Mouse (Mus musculus) liver, embryonic 11.5 days (tissue): ENCODE measurements around the gene Fam111a. TPM values are rescaled to one million over a fixed set of nuclear protein-coding genes. Genes with fewer than 3 reads are reported as not detected.
A peak's percentile ranks its signal among the peaks of the same experiment; 100 is the strongest.

Experiments
- ATAC-seq: fragments of 200-750 bp; cut with Nextera tagmentation; replicated peaks from 2 replicates; pipeline ENCODE4 v1.8.0; 2017; ENCODE audit warnings: moderate number of reproducible peaks, mild to moderate bottlenecking, moderate TSS enrichment, moderate library complexity; ENCODE audit not compliant: low FRiP score
- DNase-seq: peaks from one replicate; pipeline ENCODE4 v3.0.0-alpha.2; 2017; ENCODE audit warnings: low spot score
- H3K27ac ChIP-seq: fragments of 300-500 bp; sonication (generic); 2 replicates; pipeline ENCODE4 v1.5.1; 2014; ENCODE audit warnings: mild to moderate bottlenecking, low read depth, low read length, control low read depth
- H3K27me3 ChIP-seq: fragments of 300-500 bp; sonication (generic); replicated peaks from 2 replicates; pipeline ENCODE4 v1.6.1; 2014; ENCODE audit warnings: low read length, mixed read lengths; ENCODE audit not compliant: control insufficient read depth, insufficient read depth
- H3K36me3 ChIP-seq: fragments of 300-500 bp; sonication (generic); 2 replicates; pipeline ENCODE4 v1.6.1; 2014; ENCODE audit warnings: mild to moderate bottlenecking, low read length, moderate library complexity, mixed read lengths; ENCODE audit not compliant: control insufficient read depth, insufficient read depth
- H3K4me1 ChIP-seq: fragments of 300-500 bp; sonication (generic); replicated peaks from 2 replicates; pipeline ENCODE4 v1.6.1; 2014; ENCODE audit warnings: low read length, mixed read lengths; ENCODE audit not compliant: control insufficient read depth, insufficient read depth
- H3K4me2 ChIP-seq: fragments of 300-500 bp; sonication (generic); 2 replicates; pipeline ENCODE4 v1.6.1; 2014; ENCODE audit warnings: mild to moderate bottlenecking, control low read depth, moderate library complexity
- H3K4me3 ChIP-seq: fragments of 300-500 bp; sonication (generic); 2 replicates; pipeline ENCODE4 v1.5.1; 2014; ENCODE audit warnings: low read depth, low read length, control low read depth
- H3K9ac ChIP-seq: fragments of 300-500 bp; sonication (generic); 2 replicates; pipeline ENCODE4 v1.6.1; 2014; ENCODE audit warnings: low read depth, low read length, control low read depth
- H3K9me3 ChIP-seq: fragments of 300-500 bp; sonication (generic); 2 replicates; pipeline ENCODE4 v1.6.1; 2016; ENCODE audit warnings: low read length, inconsistent platforms, mixed read lengths; ENCODE audit not compliant: control insufficient read depth
- WGBS: fragments of 180-500 bp; shearing (Covaris S2); extraction: QIAGEN DNeasy Blood & Tissue Kit; methylation state at CpG from one replicate; pipeline ENCODE4 v1.1.7; 2014; 5-methylcytosine and 5-hydroxymethylcytosine counted together
- polyA plus RNA-seq: library from polyadenylated mRNA; unstranded; fragments of >200 nt; fragmentation: Nextera tagmentation; extraction: Ambion mirVana; gene quantifications from 2 replicates; pipeline ENCODE4 v1.2.1, GENCODE M21; 2014

Gene Fam111a
- polyA plus RNA-seq, 1 experiment from 2014 or later: 44.8 TPM

DNA sequence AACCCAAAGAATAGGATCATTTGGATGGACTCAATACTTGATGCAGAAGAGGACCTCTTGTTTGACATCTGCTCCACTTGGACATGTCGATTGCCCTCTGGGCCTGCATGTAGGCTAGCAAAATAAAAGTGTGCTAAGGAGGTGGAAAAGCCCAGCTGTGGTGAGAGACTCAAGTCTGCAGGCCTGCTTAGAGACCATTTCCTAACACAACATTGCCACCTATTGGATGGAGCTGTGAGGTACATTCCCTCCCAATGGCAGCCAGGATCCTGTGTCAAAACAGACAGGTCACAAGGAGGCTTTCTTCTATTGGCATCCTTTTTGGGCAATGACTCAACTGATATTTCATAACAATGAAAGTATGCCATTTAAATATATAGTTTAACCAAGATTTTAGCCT is 46.4 kb downstream of the Fam111a start:
- 0 out of 2 replicates have a peak, but pooled peaks have one; percentile 25 for ATAC-seq
- 21% methylated on average over 1 of the region's 1 CpGs for WGBS

DNA sequence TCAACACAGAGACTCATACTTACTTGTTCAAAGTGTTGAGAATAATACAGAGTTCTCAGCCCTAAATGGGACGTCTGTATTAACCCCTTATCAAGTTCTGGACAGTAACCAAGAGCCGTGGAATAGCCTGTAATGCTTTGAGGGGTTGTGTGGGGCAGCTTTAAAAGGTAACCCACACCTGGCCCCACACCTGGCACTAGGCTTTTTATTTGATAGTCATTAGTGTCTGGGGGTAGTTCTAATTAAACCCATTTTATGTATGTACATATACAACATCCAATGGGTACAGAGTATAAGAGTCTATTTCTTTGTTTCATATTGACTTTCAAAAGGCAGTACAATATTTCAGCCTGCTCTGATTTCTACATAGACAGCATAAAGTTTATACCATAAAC is 49.6 kb downstream of the Fam111a start:
- DNase-seq (no peak), ATAC-seq (no peak)
- Histone ChIP-seq H3K9me3 (no peaks in the 10 kb centered on the region), H3K4me1 (no peaks in the 10 kb centered on the region), H3K4me2 (peak overlapping the region; percentile 84; the same call in 1 of the 2 replicates), H3K4me3 (no peak overlapping the region; the same call in 1 of the 2 replicates), H3K27ac (no peak overlapping the region), H3K9ac (no peak overlapping the region), H3K27me3 (0 out of 2 replicates have a peak, but pooled peaks cover 3% of the 10 kb centered on the region), H3K36me3 (no peaks in the 10 kb centered on the region)
- WGBS: 54% methylated on average over 2 of the region's 2 CpGs

More for the DNA sequence above, 46.4 kb downstream of the Fam111a start:
- DNase-seq: no peak
- no peak overlapping the region for H3K9ac ChIP-seq
- no peaks in the 10 kb centered on the region for H3K36me3 ChIP-seq
- no peak overlapping the region for H3K4me3 ChIP-seq
- H3K27me3 ChIP-seq: 0 out of 2 replicates have a peak, but pooled peaks cover 3% of the 10 kb centered on the region
- H3K4me1 ChIP-seq: no peaks in the 10 kb centered on the region
- H3K9me3 ChIP-seq: no peaks in the 10 kb centered on the region
- no peak overlapping the region for H3K4me2 ChIP-seq
- H3K27ac ChIP-seq: no peak overlapping the region

DNA sequence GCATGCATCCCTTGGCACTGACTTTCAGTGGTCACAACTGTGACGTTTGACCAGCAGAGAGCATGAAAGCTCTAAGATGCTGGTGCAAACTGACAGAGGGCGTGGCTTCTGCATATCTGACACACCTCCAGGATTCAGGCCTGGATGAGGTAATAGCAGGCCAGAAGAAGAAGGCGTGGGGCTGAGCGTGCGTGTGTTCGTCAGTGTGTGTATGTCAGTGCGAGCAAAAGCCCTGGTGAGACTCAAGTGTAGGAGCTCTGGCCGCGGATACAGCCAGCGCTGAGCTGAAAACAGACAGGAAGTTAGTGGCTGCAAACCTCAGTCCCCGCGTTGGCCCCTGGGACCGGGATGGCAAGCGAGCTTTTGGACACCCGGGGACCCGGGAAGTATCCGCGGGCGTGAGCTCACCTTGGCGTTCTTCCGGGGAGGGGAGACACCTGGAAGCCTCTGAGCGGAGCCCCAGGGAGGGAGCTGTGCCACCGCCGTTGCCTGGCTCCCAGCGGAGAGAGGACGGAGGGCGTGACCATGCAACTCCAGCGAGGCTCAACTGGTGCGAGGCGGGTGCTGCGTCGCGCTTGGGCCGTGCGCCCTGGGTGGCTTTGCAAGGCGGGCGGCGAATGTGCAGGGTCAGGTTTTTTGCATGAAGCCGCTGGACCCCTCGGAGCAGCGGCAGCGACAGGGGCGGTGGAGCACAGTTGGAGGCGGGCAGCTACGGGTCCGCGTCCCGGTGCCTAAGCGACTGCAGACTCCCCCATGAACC is 50.2 kb downstream of the Fam111a start:
- Histone ChIP-seq H3K36me3 (no peaks in the 10 kb centered on the region), H3K4me2 (peak overlapping the region; percentile 84), H3K27ac (no peak overlapping the region), H3K4me1 (no peaks in the 10 kb centered on the region), H3K27me3 (0 out of 2 replicates have a peak, but pooled peaks cover 3% of the 10 kb centered on the region), H3K9me3 (no peaks in the 10 kb centered on the region), H3K9ac (peak overlapping the region; percentile 44), H3K4me3 (peak overlapping the region; percentile 58)
- DNase-seq (peak; percentile 67), ATAC-seq (peak; percentile 77)
- under 1% methylated on average over 44 of the region's 49 CpGs for WGBS

DNA sequence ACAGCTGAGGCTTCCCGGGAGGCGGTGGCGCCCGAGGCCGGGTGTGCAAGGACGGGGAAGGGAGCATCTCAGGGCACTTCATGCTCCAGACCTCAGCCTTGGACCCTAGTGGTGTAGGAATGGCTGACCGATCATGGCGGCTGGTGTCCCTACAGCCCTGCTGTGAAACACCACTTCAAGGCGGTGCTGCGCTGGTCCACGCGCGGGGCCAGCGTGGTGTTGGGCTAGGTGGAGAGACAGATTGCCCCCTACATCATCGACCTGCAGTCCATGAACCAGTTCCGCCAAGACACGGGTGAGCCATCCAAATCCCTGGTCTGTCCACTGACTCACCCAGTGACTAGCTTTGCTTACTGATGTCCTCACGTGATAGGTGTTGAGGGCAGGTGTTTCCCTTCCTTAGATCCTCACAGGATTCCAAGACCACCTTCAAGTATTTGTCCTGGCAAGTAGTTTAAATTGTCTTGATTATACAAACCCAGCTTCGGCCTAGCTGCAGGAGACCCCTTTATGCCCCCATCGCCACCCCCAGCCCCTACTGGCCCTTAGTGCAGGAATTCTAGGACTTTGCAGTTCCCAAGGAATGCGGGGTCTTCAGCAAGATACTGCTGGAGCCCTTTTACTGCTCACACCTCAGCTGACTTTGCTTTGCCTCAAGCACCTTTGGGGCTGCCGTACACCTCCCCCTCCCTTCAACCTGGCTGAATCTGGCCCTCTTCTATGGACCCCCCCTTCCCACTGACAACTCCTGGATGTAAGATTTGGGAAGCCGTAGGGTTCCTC is 50.9 kb downstream of the Fam111a start:
- ATAC-seq: peak; percentile 35
- no peaks in the 10 kb centered on the region for H3K4me1 ChIP-seq
- H3K27ac ChIP-seq: no peak overlapping the region
- H3K9ac ChIP-seq: peak overlapping the region; percentile 44
- H3K4me2 ChIP-seq: peak overlapping the region; percentile 84
- 20% methylated on average over 22 of the region's 23 CpGs for WGBS
- 0 out of 2 replicates have a peak, but pooled peaks cover 3% of the 10 kb centered on the region for H3K27me3 ChIP-seq
- peak overlapping the region; percentile 58 for H3K4me3 ChIP-seq
- no peak for DNase-seq
- H3K9me3 ChIP-seq: no peaks in the 10 kb centered on the region
- H3K36me3 ChIP-seq: no peaks in the 10 kb centered on the region

DNA sequence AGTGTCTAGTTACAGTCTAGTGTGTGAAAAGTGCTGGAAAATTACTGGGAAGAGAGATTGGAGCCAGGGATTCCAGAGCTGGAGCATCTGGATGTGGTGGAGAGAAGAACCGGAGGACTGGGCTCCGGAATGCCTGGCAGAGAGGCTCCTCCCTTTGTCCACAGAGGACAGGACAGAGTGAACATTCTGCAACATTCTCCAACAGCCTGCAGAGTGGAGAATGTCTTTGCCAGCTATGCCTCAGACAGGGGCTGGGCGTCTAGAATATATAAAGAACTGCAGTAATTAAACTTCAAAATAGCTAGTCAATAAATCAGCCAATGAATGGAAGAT is 51.5 kb downstream of the Fam111a start:
- DNase-seq: no peak
- 60% methylated on average over 3 of the region's 3 CpGs for WGBS

DNA sequence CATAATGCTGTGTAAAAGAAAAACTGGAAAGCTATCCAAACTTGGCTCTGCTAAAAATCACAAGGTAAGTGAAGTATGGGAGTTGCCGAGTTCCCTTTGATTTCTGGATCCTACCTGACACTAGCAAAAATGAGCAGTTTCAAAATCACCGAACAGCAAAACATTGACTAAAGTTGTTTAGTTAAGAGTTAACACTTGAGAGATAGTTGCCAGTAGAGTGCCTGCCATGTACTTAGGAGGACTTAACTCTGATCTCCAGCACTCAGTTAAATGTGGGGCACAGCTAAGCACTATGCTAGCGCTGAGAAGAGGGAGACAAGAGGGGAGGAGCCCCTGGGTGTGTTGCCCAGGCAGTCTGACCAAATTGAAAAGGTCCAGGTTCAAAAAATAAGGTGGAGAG is 53.1 kb downstream of the Fam111a start:
- H3K27me3 ChIP-seq: 0 out of 2 replicates have a peak, but pooled peaks cover 3% of the 10 kb centered on the region
- ATAC-seq: no peak
- no peak overlapping the region for H3K4me2 ChIP-seq
- 61% methylated on average over 3 of the region's 3 CpGs for WGBS
- H3K9me3 ChIP-seq: no peaks in the 10 kb centered on the region
- no peak overlapping the region for H3K9ac ChIP-seq
- no peak overlapping the region for H3K4me3 ChIP-seq
- no peak overlapping the region for H3K27ac ChIP-seq
- H3K4me1 ChIP-seq: no peaks in the 10 kb centered on the region
- H3K36me3 ChIP-seq: no peaks in the 10 kb centered on the region
- DNase-seq: no peak

More for the DNA sequence above, 51.5 kb downstream of the Fam111a start:
- Histone ChIP-seq H3K9ac (no peak overlapping the region), H3K36me3 (no peaks in the 10 kb centered on the region), H3K4me3 (no peak overlapping the region), H3K27ac (no peak overlapping the region), H3K4me2 (no peak overlapping the region), H3K4me1 (no peaks in the 10 kb centered on the region), H3K9me3 (no peaks in the 10 kb centered on the region), H3K27me3 (0 out of 2 replicates have a peak, but pooled peaks cover 3% of the 10 kb centered on the region)
- ATAC-seq: no peak

DNA sequence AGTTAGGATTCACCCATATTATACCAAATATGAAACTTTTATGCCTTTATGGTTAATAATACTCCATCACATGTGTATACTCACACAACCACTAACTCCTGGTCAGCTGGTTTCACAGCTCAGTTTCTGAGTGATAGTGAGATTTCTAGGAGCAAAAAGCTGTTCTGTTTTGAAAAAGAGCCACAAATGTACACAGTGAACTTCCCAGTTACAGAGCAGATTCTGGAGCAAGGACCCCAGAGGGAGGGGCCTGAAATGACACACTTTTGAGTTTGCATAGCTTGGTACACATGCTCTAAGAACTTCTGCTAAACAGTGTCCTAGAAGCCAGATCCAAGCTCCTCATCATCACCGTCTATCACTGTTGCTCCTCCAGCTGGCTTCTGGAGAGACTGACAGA is 54.1 kb downstream of the Fam111a start, which contains the start of gene Gm4952:
Gene Gm4952, plus strand, starts transcription at position 301 of the 400 bp plus-strand sequence.
- no peak within 1 kb of the TSS for H3K4me3 ChIP-seq
- no peak within 1 kb of the TSS for H3K27ac ChIP-seq
- H3K4me2 ChIP-seq: no peak within 1 kb of the TSS
- DNase-seq (no peak), ATAC-seq (no peak)
- H3K36me3 ChIP-seq: no peaks in the 10 kb centered on the region
- 68% methylated on average over 1 of the region's 1 CpGs for WGBS
- no peak within 1 kb of the TSS for H3K9ac ChIP-seq
- 0 out of 2 replicates have a peak, but pooled peaks cover 3% of the 10 kb centered on the region for H3K27me3 ChIP-seq
- no peaks in the 10 kb centered on the region for H3K9me3 ChIP-seq
- no peaks in the 10 kb centered on the region for H3K4me1 ChIP-seq

DNA sequence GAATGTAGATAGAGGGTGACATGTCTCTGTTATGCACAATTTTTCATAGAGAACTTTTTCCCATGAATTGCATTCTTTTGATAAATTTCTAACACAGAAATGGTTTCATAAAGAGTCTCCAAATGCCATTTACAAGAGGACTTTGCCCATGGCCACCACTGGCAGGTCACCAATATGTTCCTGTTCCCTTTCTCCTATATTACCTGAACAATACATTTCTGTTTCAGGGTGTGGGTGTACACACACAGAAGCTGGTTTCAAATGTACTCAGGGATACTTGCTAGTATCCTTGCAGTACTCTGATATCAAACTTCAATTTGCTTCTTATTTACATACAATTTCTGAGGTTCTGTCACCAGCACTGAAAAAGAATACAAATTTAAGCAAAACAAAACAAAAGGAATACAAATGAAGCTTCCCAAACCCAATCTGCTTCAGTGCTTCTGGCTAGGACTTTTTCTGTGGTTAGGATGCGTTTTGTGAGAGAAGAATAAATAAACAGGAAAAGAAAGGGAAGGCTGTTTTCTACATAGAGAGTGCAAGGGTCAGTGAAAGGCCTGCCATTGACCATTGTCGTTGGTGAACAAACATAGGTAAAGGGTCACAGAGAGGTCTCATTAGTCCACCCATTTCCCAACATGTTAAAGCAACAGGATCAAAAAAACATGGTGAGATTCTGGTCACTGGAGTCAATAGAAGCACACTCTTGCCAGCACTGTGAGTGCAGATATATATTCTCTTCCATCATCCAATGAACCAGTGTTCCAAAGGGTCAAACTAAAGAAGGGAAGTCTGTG is 55.3 kb downstream of the Fam111a start:
- Histone ChIP-seq H3K27me3 (0 out of 2 replicates have a peak, but pooled peaks cover 3% of the 10 kb centered on the region), H3K9me3 (no peaks in the 10 kb centered on the region), H3K36me3 (no peaks in the 10 kb centered on the region), H3K4me3 (no peak overlapping the region), H3K4me2 (no peak overlapping the region), H3K9ac (no peak overlapping the region), H3K27ac (no peak overlapping the region), H3K4me1 (no peaks in the 10 kb centered on the region)
- ATAC-seq (no peak), DNase-seq (no peak)
- WGBS: 38% methylated on average over 2 of the region's 2 CpGs
